Mouse (Mus musculus) myocyte (in vitro differentiated cells): Measurements from ENCODE around the gene Pilrb2.

Experiments
- POLR2A ChIP-seq: IDR thresholded peaks from one replicate; pipeline ENCODE4 v1.6.1; 2011; ENCODE audit warnings: low read depth, mild to moderate bottlenecking, control low read depth, moderate library complexity; ENCODE audit not compliant: insufficient read length
- POLR2AphosphoS2 ChIP-seq: IDR thresholded peaks from one replicate; pipeline ENCODE4 v1.6.1; 2011; ENCODE audit warnings: low read depth, control low read depth; ENCODE audit not compliant: insufficient read length

- no peak for TF ChIP-seq POLR2AphosphoS2
- TF ChIP-seq POLR2A, result no peak
Observed at GRCm38 (mm10) chr5:137825971-137826370, 45.6 kb downstream of the Pilrb2 start.
